Mouse (Mus musculus): ENCODE results near the gene Tent5c.

Tent5c gene

GRCm38 (mm10) chr3:100408351-100409043, 80.6 kb downstream of the Tent5c start:
- peak; percentile 38; the same call in 1 of the 2 replicates for ATAC-seq (ENCODE audit: insufficient number of reproducible peaks, low FRiP score, low TSS enrichment)

GRCm38 (mm10) chr3:100402656-100403055, 86.5 kb downstream of the Tent5c start:
- ATAC-seq (ENCODE audit: insufficient number of reproducible peaks, low FRiP score, low TSS enrichment), result peak; percentile 39; the same call in 1 of the 2 replicates

Data from cerebellum, adult (tissue).